Mouse (Mus musculus) 3134 (cell line): ENCODE measurements around the gene Pex12.
"Not testable (repeated sequence)": the region's sequence is repeated elsewhere in the genome, so short reads cannot be mapped to it uniquely, and the experiment has no call there.

Experiments
- DNase-seq: peaks from one replicate; pipeline ENCODE4 v3.0.0-alpha.2; 2011; ENCODE audit warnings: low spot score; ENCODE audit not compliant: insufficient read length; ENCODE audit errors: extremely low read depth

Pex12 gene

DNA sequence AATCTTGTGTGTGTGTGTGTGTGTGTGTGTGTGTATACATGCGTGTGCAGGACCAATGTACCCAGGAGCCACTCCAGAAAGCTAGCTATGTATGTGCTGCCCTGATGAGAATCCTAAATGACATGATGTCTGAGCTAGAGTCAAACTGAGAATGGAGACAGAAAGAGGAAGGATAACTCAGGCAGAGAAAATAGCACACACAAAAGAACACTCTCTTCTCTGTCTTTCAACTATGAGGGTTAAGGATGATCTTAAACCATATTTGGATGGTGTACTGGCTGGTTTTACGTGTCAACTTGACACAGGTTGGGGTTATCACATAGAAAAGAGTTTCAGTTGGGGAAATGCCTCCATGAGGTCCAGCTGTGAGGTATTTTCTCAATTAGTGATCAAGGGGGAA is 12.8 kb downstream of the Pex12 start:
- no peak for DNase-seq

DNA sequence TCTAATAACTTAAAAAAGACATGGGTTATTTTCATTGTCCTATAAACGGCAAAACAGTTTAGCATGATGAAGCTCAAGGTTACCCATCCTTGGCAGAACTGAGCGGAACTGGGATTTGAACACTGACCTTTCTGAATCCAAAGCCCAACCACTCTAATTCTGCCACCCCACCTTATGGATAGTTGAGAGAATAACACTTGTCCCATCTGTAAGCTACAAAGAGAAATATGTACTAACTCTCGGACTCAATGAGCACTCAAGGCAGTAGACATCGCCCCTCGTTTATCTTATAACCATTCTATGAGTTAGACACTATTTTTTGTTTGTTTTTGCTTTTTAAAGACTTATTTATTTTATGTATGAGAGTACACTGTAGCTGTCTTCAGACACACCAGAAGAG is 13.3 kb downstream of the Pex12 start:
- no peak for DNase-seq

DNA sequence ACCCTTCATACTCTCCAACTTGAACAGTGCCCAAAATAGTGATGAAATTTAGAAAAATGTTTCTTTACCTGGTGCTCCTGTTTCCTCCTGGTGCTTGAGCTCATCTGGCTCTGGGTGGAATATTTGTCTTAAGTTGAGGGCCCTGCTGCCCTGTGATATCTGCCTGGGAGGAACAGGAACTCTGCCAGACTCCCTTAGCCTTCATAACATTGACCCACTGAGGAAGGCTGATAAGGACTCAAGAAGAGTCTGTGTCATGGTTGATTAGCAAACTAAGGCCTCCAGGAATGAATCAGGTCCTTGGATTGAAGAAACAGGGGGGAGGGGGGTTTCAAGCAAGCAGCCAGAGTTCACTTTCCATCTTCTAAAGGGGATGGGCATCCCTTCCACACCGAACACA is 15.8 kb downstream of the Pex12 start, which contains the start of gene Slfn14:
Gene Slfn14 (minus strand): TSS at position 161 of the 400 bp plus-strand sequence.
- no peak for DNase-seq

DNA sequence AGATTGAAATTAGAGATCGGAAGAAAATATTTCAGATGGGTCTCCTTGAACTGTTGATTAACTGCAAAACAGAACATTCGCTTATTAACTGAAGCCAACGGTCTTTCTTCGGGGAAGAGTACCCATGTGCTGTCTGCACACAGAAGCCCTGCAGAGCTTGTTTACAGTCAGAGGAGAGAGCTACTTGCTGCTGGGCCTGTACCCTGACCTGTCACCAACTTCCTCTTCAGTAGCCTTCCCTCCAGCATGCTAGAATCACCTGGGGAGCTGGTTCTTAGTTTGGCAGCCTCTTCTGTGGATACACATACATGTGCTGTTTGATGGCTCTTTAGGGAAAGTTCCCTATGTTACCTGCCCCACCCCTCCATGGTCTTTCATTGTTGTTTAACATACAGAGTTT is 16.8 kb downstream of the Pex12 start:
- DNase-seq, result no peak

DNA sequence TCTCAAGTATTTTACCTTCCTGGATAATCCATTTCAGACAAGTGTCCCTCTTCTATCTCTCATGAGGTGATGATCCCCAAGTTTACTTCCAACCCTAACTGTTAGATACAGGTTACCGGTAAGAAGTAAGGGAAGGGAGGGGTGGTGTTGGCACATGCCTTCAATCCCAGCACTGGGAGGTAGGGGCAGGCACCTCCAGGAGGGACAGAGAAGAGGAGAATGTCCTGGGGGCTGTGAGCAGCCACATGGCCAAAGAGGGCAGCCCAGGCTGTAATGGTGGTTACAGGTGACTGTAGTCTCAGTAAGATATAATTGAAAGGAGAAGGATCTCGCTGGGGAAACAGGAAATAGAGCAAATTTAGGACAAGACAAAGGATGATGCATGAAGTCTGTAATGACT is 20.3 kb downstream of the Pex12 start:
- no peak for DNase-seq

DNA sequence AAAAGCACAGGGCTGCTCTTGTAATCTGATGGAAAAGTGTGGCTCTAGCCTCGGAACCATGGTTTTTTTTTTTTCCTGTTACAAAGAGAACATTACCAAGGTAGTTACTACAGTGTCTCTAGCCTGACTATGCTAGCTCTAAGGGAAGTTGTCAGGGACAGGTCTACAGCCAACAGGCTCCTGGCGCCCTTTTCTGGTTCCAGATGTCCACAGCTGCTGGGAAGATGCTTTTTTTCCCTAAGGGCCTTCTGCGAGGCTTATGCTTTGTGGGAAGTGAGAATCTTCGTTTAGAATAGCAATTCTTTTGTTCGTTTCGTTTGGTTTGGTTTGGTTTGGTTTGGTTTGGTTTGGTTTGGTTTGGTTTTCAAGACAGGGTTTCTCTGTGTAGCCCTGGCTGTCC is 22.7 kb downstream of the Pex12 start:
- no peak for DNase-seq

DNA sequence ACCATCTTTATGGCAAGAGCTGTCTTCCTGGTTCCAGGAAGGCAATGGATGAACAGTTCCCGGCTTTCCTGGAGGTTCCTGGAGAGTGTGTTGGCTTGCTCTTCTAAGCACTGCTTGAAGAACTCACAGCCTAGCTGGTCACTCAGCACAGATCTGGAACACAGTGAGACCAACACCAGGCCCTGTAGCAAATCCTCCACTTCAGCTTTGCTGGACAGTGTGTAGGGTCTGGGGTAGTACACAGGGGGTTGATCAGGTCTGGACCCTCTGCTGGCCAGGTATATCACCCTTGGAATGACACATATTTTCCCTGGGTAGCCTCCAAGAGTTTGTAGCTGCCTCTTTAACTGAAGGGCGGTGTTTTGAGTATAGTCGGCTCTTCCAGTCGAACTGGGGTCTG is 23.4 kb downstream of the Pex12 start:
- no peak for DNase-seq

DNA sequence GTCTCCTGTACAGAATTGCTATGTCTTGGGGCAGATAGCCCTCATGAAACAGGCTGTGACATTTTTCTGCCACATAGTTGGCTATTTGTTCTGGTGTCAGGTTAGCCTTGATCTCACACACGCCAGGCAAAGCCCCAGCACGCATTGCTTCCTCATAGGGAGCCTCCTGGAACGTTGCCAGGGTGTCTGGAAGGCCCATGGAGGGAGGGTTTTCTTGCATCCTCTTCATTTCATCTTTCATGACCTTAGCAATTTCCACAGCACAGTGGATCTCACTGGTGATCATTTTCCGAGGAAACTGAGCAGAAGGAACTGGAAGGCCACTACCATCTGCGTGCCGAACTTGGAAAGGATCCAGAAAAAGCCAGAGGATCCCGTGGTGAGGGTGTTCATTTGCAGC is 26.1 kb downstream of the Pex12 start:
- DNase-seq, result no peak

DNA sequence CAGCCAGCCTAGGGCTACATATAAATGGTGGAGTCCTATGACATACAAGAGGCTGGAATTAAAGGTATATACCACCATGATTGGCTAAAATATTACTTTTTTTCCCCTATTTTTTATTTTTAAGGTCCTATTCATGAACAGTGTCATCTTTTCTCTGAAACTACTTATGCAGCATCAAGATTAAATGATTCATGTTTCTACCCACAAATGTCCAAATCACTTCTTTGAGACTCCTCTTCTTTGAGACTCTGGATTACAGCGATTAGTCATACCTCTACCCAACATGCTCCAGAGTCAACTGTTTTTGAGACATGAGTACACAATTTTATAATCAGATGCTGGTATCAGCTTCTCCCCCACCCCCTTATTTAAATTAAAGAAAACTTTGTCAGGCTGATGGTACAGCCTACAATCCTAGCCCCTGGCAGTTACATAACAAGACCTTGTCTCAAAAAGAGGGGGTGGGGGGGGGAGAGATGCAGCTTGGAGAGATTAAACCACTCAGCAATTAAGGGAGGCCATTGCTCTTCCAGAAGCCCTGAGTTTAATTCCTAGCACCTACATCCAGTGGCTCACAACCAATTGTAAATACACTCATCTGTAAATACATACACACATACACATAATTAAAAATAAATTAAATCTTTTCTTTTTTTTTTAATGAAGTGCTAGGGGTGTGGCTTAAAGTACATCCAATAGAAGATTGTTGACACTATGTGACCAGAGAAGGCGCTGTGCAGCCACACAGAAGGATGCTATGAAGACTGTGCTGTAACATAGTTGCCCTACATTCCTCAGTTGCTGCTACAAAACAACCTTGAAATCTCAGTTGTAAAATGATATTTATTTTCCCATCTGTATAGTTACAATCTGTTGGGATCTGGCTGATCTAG is 30.2 kb downstream of the Pex12 start:
- DNase-seq, result no peak

DNA sequence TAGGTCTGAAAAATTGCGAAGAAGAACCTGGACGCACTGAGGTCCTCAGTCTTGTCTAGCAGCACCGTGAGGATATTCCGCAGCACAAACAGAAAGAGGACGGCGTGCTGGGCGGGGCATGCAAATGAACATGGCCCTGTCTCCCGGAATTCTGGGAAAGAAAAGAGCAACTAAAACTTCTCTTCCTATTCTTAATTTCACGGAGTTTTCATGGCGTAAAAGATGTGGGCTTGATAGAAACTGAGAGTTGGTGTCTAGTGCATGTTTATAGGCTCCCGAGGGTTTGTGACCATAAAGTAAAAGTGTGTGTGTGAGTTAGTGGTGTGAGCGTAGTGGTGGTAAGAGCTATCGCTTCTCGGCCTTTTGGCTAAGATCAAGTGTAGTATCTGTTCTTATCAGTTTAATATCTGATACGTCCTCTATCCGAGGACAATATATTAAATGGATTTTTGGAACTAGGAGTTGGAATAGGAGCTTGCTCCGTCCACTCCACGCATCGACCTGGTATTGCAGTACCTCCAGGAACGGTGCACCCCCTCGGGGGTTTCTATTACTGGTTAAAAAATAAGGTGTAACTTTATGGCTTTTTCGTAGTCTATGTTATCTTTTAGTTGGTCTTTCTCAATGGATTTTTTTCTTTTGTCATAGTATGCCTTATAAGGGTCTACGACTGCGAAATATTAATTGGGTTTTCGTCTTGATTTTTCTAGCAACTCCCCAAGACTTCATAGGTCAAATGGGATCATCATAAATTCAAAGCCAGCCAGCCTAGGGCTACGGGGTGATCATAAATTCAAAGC is 31.0 kb downstream of the Pex12 start:
- DNase-seq, result peak; percentile 65

DNA sequence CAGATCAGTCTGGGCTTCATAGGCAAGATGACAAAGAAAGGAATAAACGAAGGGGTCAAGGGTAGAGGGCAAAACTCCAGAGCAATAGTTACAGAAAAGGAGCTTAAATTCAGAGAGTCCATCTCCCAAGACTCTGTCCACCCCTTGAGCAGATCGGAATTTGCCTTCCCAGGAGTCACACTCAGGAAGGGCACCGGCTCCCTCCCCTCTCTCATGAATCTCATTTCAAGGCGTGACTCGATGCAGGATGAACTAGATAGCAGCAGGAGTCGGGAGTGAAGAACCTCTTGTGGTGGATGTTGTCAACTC is 31.6 kb downstream of the Pex12 start:
- no peak for DNase-seq

DNA sequence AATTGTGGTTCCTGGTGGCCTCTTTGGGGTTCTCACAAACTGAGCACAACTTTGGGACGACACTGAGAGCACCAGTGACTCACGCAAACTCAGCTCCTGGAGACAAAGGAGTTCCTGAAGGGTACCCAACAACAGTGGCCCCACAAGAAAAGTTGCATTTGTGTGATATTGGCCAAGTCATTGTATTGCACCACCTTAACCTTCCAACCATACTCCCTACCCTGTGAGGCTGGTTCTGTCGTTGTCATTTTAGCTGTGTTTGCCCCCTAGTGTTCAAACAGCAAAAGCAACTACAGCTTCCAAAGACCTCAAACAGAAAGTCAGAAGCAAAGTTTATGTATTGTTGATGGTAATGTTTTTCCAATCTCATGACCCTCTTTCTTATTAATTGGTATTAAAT is 39.2 kb downstream of the Pex12 start:
- DNase-seq, result no peak

DNA sequence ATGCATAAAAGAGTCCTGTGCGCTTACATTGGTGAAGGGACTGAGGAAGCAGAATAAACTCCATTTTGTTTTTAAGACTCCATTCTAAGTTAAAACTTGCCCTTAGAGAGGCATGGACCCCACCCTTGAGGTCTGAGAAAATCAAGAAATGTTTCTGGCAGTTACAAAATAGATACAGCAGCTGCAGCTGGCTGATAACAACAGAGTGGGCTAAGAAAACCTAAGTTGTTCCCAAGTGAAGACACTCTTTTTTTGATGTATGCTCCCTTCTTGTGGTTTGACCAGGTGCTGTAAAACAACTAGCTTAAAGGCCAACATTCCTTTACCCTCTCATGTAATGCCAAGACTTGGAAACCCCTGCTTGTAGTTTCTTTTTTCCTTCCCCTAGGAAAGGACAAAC is 39.7 kb downstream of the Pex12 start:
- no peak for DNase-seq

DNA sequence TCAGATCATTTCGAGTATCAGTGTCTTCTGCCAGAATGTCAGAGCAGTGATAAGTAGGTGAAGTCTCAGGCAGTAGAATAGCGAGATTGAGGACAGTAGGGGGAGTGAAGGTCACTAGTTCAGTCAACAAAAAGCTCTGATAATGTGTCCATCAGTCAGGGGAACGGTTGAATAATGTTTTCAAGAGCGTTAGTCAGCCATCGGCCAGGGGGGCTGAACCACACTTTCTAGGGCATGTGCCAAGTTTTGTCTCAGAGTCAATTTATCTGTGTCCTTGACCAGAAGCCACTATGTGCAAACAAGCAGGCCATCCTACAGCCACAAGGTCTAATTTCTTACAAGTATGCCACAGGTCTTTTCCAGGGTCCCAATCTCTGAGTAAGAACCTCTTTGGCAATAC is 45.2 kb downstream of the Pex12 start:
- DNase-seq, result not testable (repeated sequence)
